Mouse (Mus musculus) lung, postnatal 0 days (tissue): ENCODE data around the gene Prss56.

ENCODE experiments used
- CTCF ChIP-seq: IDR thresholded peaks from 2 replicates; pipeline ENCODE4 v1.5.1; 2016; ENCODE audit warnings: antibody characterized with exemption, mild to moderate bottlenecking
- EP300 ChIP-seq: IDR thresholded peaks from 2 replicates; pipeline ENCODE4 v1.6.1; 2016; ENCODE audit warnings: antibody characterized with exemption, mild to moderate bottlenecking, control low read depth

DNA sequence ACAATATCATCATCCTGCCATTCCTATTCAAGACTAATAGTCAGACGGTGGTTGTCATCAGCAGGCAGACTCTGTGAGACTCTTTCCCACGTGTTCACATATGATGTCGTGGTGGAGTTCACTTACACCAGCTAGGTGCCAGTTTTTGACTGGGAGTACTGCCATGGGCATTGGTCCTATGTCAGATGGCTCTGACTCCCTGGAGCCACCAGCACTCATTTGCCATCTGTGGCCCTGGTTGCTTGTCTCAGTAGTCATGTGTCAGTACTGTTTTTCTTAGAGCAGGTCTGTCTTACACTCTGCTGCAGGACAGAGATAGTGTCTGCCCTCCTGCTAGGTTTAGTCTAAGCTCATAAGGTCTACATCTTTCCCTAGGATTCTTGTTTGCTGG lies 44.0 kb downstream of the Prss56 start:
- TF ChIP-seq EP300 (no peak), CTCF (no peak)
